Mouse (Mus musculus) T-helper 17 cell (primary cell): Measurements from ENCODE around the gene Mzf1.

Experiments
- in situ Hi-C, 2 experiments: fragments of 300-600 bp; cut with MboI, MseI; formaldehyde crosslinking; loops; 1 replicate in 1 of 2; 2 replicates in 1 of 2; pipeline ENCODE4 v1.15.1; 2025; ENCODE audit warnings: high pct_unique_total_duplicates in 2 of 2

The Mzf1 gene

GRCm38 (mm10) chr7:13036806-13037205, 17.8 kb downstream of the Mzf1 start:
- in situ Hi-C loops: no loop called here

GRCm38 (mm10) chr7:13035211-13035855, 19.2 kb downstream of the Mzf1 start:
- in situ Hi-C loops: no loop called here

GRCm38 (mm10) chr7:13034148-13034977, 20.2 kb downstream of the Mzf1 start, which contains the start of gene Chmp2a:
TSS of gene Chmp2a (minus strand) at chr7:13034807.
- in situ Hi-C loops: no loop called here

GRCm38 (mm10) chr7:13033451-13034147, 21.0 kb downstream of the Mzf1 start:
- in situ Hi-C loops: no loop called here

GRCm38 (mm10) chr7:13032541-13032940, 22.0 kb downstream of the Mzf1 start:
- in situ Hi-C loops: no loop called here

- in situ Hi-C loops: no loop called here
These were observed 22.6 kb downstream of the Mzf1 start for GRCm38 (mm10) chr7:13031983-13032382.

- in situ Hi-C loops: no loop called here
These were observed 23.5 kb downstream of the Mzf1 start for GRCm38 (mm10) chr7:13031069-13031468.

- in situ Hi-C loops: no loop called here
These were observed 25.6 kb downstream of the Mzf1 start for GRCm38 (mm10) chr7:13028986-13029385.

- in situ Hi-C loops: no loop called here
These were observed 29.0 kb downstream of the Mzf1 start for GRCm38 (mm10) chr7:13025511-13026112.

- in situ Hi-C loops: no loop called here
These were observed 29.8 kb downstream of the Mzf1 start for GRCm38 (mm10) chr7:13024805-13025204.

GRCm38 (mm10) chr7:13023928-13024731, 30.4 kb downstream of the Mzf1 start:
- in situ Hi-C loops: no loop called here

- in situ Hi-C loops: no loop called here
These were observed 31.6 kb downstream of the Mzf1 start for GRCm38 (mm10) chr7:13022773-13023535.

- in situ Hi-C loops: no loop called here
These were observed 39.3 kb downstream of the Mzf1 start for GRCm38 (mm10) chr7:13015217-13015616.

- in situ Hi-C loops: no loop called here
These were observed 40.2 kb downstream of the Mzf1 start for GRCm38 (mm10) chr7:13014275-13014839.

GRCm38 (mm10) chr7:13013671-13014070, 40.9 kb downstream of the Mzf1 start:
- in situ Hi-C loops: no loop called here

GRCm38 (mm10) chr7:13010005-13010908, 44.3 kb downstream of the Mzf1 start, which contains the start of gene Zbtb45:
TSS of gene Zbtb45 (minus strand) at chr7:13010034.
- in situ Hi-C loops: no loop called here

GRCm38 (mm10) chr7:13009143-13010004, 45.2 kb downstream of the Mzf1 start:
- in situ Hi-C loops: loop anchor here (5.0 kb wide), 3 partner anchors 33 to 67 kb away; no protein-coding TSS in a partner anchor
